Mouse (Mus musculus) kidney, adult 9 months (tissue): ENCODE measurements around the gene Fgfr2.

Experiments used
- DNase-seq: peaks from one replicate; pipeline ENCODE4 v3.0.0; 2022

The Fgfr2 gene

GRCm38 (mm10) chr7:132091551-132091950, 1031.6 kb downstream of the Fgfr2 start:
- DNase-seq, result no peak

DNA sequence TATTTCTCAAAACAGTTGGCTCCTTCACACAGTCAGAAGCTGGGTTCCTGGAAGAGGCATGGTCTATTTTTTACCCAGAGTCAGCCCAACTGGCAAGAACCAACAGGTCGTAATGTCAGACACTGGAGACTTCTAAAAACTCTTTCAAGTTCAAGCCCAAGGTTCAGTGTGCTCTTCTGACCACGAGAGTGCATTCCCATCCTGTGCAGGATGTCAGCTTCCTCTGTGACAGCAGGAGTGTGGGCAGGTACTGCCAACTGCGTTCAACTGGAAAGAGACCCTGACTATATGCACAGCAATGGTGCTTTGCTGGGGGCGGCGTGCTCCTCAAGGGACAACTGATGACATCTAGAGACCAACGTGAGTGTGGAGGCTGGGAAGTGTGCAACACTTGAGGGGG, 1034.5 kb downstream of the Fgfr2 start:
- no peak for DNase-seq

GRCm38 (mm10) chr7:132088181-132088580, 1035.0 kb downstream of the Fgfr2 start:
- no peak for DNase-seq

GRCm38 (mm10) chr7:132075825-132076224, 1047.3 kb downstream of the Fgfr2 start:
- DNase-seq, result no peak

DNA sequence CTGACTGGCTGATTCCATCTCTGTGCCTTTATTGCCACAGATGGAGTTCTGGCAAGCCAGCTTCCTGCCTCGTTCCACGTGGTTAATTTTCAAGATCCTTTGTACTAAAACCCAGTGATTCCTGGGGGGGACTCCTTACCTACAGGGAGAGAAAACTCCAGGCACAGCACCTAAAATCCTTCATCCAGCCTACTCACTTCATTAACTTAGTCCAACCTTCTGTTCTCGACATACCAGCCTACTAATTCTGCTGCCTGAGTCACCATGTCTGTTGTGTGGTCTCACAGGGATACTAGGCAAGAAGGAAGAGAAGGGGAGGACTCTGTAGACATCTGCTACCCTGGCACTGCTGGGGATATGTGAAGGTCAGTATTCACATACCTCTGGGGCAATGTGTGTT, 1048.6 kb downstream of the Fgfr2 start:
- no peak for DNase-seq

DNA sequence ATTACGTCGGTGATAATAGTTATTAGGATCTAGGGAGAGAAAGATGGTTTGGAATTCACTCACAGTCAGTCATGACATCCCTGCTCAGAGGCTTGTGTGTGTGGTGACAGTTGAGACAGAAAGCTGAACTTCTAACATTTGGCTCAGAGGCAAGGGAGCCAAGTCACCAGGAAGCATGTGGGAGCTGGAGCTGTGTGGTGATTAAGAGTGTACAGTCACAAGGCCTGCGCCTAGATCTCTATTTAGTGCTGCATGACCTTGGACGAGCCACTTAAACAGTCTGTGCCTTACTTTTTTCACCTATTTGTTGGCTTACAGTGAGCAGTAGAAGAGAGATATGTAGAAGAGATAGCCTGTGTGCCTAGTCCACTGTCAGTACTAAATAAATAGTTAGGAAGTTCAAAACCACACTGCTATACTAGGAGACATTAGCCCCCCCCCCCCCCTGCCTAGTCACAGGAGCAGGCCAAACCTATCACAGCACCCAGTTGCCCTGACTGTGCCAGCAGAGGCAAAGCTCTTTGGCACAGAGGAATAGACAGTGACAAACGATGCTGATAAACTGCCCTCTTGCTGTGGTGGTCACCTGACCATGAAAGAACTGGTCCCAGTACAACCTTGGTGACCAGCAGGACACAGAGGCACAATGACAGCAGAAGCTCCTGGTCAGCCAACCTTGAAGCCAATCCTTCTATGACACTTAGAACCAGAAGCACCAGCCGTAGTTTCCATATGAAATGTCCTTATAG, 1052.1 kb downstream of the Fgfr2 start:
- no peak for DNase-seq

- no peak for DNase-seq
Observed at GRCm38 (mm10) chr7:132067951-132068350, 1055.2 kb downstream of the Fgfr2 start.

DNA sequence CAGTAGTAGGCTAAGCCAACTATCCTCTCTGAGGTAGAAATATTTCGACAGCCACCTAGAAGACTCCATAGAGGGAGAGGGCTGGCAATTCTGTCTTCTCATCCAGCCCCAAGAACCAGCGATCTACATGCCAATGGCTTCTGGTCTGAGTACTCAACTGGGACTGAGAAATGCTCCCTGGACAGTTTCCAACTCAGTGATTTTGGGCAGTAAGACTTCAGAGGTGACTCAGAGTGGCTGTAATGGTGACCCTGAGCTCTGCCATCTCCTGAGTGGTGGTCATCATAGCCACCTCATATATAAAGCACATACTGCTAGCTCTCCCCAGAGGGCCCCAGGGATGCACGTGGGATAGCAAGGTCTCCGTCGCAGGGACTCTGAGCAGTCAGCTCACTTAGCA, 1055.6 kb downstream of the Fgfr2 start:
- no peak for DNase-seq

DNA sequence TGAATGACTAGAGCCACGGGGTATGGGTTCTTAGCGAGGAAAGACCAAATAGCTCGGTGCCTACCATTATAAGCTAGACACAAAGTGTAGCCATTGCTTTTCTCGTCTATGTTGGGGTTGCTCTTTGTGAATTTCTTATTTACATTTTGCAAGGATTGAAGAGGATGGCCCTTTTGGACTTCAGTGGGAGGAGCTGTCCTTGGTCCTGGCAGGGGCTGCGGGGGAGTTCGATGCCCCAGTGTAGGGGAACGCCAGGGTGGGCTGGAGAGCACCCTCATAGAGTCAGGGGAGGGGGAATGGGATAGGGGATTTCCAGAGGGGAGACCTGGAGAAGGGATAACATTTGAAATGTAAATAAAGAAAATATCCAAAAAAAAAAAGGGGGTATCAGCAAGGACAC, 1063.0 kb downstream of the Fgfr2 start:
- no peak for DNase-seq

DNA sequence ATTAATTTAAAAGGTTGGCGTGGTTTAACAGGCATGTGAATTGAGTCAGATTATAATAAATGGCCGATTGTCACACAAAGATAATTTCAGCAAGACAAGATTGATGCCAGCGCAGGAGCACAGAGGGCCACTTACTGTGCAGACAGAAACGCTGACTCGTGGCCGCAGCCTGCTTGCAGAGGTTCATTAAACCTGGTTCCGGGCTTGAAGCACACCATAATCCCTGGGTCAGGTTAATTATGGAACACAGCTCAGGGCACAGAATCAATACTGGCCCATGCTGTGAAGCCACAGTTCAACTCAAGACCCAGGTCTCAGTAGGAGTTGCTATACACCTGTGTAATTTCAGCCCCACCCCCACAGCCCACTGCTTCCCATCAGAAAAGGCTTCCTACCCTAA, 1066.6 kb downstream of the Fgfr2 start:
- no peak for DNase-seq

- DNase-seq, result no peak
Observed at GRCm38 (mm10) chr7:132046662-132047061, 1076.5 kb downstream of the Fgfr2 start.

GRCm38 (mm10) chr7:132031940-132032531, 1091.1 kb downstream of the Fgfr2 start:
- DNase-seq, result no peak

DNA sequence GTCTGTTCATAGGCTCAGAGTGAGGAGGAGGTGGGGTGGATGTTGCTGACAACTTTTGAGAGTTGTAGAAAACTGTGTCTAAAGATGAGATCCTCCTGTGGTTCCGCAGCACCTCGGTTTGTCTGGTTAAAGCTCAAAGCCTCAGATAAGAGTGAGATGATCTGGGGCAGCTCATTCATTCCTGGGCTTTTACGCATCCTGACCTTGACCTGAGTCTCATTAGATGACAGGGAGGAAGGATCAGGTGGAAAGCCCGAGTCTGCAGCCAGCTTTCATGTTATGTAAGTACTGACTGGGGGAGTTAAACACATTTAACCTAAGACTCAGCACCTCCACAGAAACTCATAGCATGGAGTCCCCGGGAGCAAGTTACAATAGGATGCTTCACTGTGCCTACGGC, 1096.5 kb downstream of the Fgfr2 start:
- no peak for DNase-seq

DNA sequence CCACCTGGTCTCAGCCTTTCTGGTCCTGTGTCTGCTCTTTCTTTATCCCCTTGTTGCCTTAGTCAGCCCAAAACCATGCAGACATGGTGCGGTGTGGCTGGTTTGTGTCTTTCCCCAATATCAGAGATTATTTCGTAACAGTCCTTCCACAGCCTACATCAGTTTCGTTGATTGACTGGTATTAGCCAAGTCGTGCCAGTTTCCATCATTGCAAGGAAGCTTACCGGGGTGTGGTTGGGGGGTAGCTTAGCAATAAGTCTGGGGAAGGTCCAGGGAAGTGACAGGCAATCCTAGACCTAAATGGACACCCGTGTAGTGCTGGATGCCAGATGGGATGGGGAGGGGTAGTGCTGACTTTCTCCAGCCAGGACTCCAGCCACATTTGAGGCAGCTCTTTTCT, 1097.6 kb downstream of the Fgfr2 start:
- DNase-seq, result no peak

GRCm38 (mm10) chr7:132015933-132016332, 1107.2 kb downstream of the Fgfr2 start:
- no peak for DNase-seq

GRCm38 (mm10) chr7:132015193-132015592, 1108.0 kb downstream of the Fgfr2 start:
- DNase-seq, result no peak

- DNase-seq, result no peak
Observed at GRCm38 (mm10) chr7:132013970-132014369, 1109.2 kb downstream of the Fgfr2 start.

DNA sequence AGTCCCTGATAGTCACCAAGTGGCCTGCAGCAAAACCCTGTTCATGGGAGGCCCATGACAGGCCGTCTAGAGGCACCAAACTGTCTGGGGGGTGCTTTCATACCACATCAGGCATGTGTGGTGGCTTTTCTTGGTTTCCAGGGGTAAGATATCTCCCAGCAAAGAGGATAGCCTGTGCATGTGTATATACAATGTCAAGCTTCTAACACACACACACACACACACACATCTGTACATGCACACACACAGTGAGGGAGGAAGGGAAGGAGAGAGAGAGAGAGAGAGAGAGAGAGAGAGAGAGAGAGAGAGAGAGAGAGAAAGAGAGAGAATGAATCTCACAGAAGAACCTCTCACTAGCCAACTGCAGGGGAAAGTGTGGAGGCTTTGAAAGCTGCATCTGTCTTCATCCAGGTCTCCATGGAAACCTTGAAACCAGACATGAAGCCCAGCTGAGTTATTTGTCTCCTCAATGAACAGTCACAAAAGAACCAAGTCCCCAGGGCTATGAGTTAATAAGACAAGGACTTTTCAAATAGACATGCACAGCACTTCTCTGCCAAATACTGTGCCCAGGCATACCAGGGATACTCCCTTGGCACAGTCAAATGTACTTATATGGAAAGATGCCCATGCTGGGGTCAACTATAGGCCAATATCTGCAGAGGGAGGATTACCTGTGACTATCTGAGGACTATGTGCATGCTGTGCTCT, 1110.0 kb downstream of the Fgfr2 start:
- DNase-seq, result no peak

- no peak for DNase-seq
Observed at GRCm38 (mm10) chr7:132009002-132009401, 1114.1 kb downstream of the Fgfr2 start.

DNA sequence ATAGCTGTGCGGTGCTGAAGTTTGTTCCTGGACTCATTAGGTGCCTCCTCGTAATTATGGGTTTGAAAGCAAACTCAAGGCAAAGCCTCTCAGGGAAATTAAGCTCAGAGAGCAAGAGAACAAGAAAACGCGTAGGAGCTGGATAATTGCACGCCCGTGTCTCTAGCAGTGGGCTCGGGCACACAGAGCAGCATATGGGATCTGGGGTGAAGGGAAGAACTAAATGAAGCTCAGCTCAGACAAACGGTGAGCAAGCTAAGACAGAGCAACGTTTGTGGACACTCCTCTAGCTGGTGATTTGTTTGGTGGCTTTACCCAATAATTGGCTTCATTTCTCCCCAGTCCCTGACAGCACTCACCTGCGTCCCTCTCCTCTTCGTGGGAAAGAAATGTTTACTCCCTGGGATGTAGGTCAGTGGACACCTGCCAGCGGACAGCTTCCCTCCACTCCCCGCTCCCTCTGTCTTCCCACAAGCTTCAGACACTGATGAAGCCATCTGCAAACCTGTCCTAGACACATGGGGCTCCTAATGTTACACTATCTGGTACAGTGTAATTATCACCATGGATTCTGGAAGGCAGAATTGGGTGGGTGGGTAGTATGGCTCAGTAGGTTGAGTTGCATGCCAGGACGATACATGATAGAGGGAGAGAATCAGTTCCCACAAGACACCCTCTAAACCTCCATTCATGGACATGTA, 1117.0 kb downstream of the Fgfr2 start:
- no peak for DNase-seq

- no peak for DNase-seq
Observed at GRCm38 (mm10) chr7:131992873-131993272, 1130.3 kb downstream of the Fgfr2 start.

- no peak for DNase-seq
Observed at GRCm38 (mm10) chr7:131992226-131992625, 1130.9 kb downstream of the Fgfr2 start.

GRCm38 (mm10) chr7:131989056-131989455, 1134.1 kb downstream of the Fgfr2 start:
- DNase-seq, result no peak

- no peak for DNase-seq
Observed at GRCm38 (mm10) chr7:131978609-131979008, 1144.5 kb downstream of the Fgfr2 start.
